Mouse (Mus musculus) neural tube, embryonic 15.5 days (tissue): ENCODE results near the gene Rnf126. TPM values are rescaled to one million over a fixed set of nuclear protein-coding genes. Genes with fewer than 3 reads are reported as not detected.

Experiments used
- ATAC-seq: fragments of 200-750 bp; cut with Nextera tagmentation; 2 replicates; pipeline ENCODE4 v1.8.0; 2017; ENCODE audit warnings: mild to moderate bottlenecking, moderate TSS enrichment, moderate library complexity; ENCODE audit not compliant: low FRiP score
- H3K27ac ChIP-seq: fragments of 300-500 bp; sonication (generic); replicated peaks from 2 replicates; pipeline ENCODE4 v1.5.1; 2015; ENCODE audit warnings: mild to moderate bottlenecking, inconsistent platforms
- H3K27me3 ChIP-seq: fragments of 300-500 bp; sonication (generic); replicated peaks from 2 replicates; pipeline ENCODE4 v1.6.1; 2015; ENCODE audit warnings: inconsistent platforms
- H3K36me3 ChIP-seq: fragments of 300-500 bp; sonication (generic); 2 replicates; pipeline ENCODE4 v1.6.1; 2015; ENCODE audit warnings: inconsistent platforms
- H3K4me1 ChIP-seq: fragments of 300-500 bp; sonication (generic); 2 replicates; pipeline ENCODE4 v1.6.1; 2015; ENCODE audit warnings: inconsistent platforms
- H3K4me2 ChIP-seq: fragments of 300-500 bp; sonication (generic); 2 replicates; pipeline ENCODE4 v1.6.1; 2015; ENCODE audit warnings: inconsistent platforms, mild to moderate bottlenecking, moderate library complexity
- H3K4me3 ChIP-seq: fragments of 300-500 bp; sonication (generic); replicated peaks from 2 replicates; pipeline ENCODE4 v1.5.1; 2015; ENCODE audit warnings: mild to moderate bottlenecking, inconsistent platforms
- H3K9ac ChIP-seq: fragments of 300-500 bp; sonication (generic); replicated peaks from 2 replicates; pipeline ENCODE4 v1.6.1; 2015; ENCODE audit warnings: mild to moderate bottlenecking, inconsistent platforms
- H3K9me3 ChIP-seq: fragments of 300-500 bp; sonication (generic); replicated peaks from 2 replicates; pipeline ENCODE4 v1.6.1; 2016; ENCODE audit warnings: inconsistent platforms
- WGBS: fragments of 180-500 bp; shearing (Covaris S2); methylation state at CpG from one replicate; pipeline ENCODE4 v1.1.7; 2015; ENCODE audit warnings: mixed read lengths; 5-methylcytosine and 5-hydroxymethylcytosine counted together
- polyA plus RNA-seq: library from polyadenylated mRNA; unstranded; fragments of >200 nt; fragmentation: Nextera tagmentation; extraction: Ambion mirVana; gene quantifications from 2 replicates; pipeline ENCODE4 v1.2.1, GENCODE M21; 2015

The Rnf126 gene
- polyA plus RNA-seq, 1 experiment from 2014 or later = 110 TPM

DNA sequence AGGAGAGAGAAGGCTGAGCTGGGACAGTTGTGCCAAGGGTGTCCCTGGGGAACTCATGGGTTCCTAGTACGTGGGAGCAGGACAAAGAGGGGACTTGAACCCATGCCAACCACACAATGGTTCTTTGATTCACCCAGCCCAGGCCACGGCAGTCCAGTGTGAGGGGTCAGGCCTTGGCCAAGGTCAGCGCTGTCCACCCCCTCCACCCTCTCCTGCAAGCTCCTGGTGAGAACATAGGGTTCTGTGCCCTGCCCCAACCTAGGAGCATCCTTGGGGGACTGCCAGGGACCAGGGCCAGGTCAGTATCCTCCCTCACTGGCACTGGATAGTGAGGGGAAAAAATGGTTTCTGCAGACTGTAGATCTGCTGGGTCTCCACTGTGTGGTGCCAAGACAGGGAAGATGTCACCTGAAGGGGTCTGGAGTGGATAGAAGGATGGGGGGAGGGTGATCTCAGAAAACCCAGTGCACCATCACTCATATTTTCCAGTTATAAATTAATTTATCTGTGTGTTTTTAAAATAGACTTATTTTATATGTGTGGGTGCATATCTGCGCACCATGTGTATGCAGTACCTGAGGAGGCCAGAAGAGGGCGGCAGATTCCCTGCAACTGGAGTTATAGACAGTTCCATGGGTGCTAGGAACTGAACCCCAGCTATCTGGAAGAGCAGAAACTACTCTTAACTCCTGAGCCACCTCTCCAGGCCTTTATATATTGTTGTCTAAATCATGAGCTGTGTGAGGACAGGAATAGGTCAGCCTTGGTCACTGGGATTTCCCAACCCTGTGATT is 7.9 kb upstream of the Rnf126 start:
- Histone ChIP-seq H3K4me1 (peaks cover 18% of the 10 kb centered on the region), H3K27me3 (peaks cover 36% of the 10 kb centered on the region), H3K4me2 (no peak overlapping the region), H3K4me3 (no peak overlapping the region), H3K27ac (no peak overlapping the region), H3K9ac (no peak overlapping the region), H3K9me3 (no peaks in the 10 kb centered on the region), H3K36me3 (no peaks in the 10 kb centered on the region)
- no peak for ATAC-seq
- WGBS = 68% methylated on average over 5 of the region's 5 CpGs

DNA sequence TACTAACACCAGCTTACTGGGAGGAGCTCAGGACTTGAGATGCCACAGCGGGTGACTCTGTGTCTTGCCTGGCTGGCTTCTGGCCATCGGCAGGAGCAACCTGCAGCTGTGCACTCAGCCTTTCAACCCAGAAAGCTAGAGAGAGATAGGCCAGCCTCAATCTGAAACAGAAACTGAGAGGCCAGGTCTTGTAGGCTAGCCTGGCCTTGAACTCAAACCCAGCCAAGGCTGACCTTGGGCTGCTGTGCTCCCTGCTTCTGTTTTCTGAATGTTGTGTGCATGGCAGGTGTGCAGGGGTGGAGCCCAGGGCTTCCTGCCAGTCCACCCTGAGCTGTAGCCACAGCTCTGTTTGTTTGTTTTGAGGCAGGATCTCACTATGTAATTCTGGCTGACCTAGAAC is 6.5 kb upstream of the Rnf126 start:
- peaks cover 20% of the 10 kb centered on the region for H3K4me1 ChIP-seq
- 92% methylated on average over 2 of the region's 2 CpGs for WGBS
- H3K9me3 ChIP-seq = no peaks in the 10 kb centered on the region
- H3K4me3 ChIP-seq = no peak overlapping the region
- H3K4me2 ChIP-seq = no peak overlapping the region
- H3K9ac ChIP-seq = no peak overlapping the region
- ATAC-seq = no peak
- no peak overlapping the region for H3K27ac ChIP-seq
- H3K27me3 ChIP-seq = peaks cover 23% of the 10 kb centered on the region
- no peaks in the 10 kb centered on the region for H3K36me3 ChIP-seq

DNA sequence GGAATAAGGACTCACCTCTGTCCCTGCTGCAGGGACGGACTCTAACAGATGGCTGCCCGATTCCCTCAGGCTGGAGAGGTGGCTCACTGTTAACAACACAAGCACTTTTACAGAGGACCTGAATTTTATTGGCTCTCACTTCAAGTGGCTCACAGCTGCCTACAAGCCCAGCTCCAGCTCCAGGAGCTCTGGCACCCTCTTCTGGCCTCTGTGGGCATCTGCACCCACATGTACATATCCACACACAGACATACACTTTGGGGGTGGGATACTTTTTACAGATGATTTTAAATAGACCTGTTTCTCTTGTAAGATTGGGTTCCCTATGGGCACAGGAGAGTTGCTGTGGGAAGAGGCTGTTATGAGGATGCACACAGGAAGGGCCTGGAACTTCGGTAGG is 5.6 kb upstream of the Rnf126 start:
- no peak overlapping the region for H3K4me2 ChIP-seq
- H3K4me1 ChIP-seq = peaks cover 19% of the 10 kb centered on the region
- H3K27ac ChIP-seq = no peak overlapping the region
- 93% methylated on average over 3 of the region's 3 CpGs for WGBS
- ATAC-seq = no peak
- H3K9ac ChIP-seq = no peak overlapping the region
- H3K4me3 ChIP-seq = no peak overlapping the region
- no peaks in the 10 kb centered on the region for H3K36me3 ChIP-seq
- peaks cover 15% of the 10 kb centered on the region for H3K27me3 ChIP-seq
- H3K9me3 ChIP-seq = no peaks in the 10 kb centered on the region

DNA sequence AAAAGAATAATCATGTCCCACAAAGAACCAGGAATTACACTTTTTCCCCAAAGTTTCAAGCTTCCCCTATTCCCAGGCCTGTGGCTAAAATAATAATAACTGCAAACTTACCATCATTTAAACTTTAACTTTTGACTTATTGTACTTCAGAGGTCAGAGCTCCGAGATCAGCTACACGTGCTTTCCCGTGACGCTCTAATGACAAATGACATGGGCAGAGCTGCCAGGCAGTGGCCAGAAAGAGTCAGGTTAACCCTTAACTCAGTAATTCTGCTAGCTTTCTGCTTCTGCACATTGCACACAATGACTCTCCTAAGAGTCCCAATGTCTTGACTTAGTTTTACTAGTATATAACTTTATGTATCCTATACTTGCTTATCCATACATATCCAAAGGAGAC is 2.6 kb upstream of the Rnf126 start:
- Histone ChIP-seq H3K9me3 (no peaks in the 10 kb centered on the region), H3K27ac (no peak overlapping the region), H3K36me3 (no peaks in the 10 kb centered on the region), H3K4me2 (no peak overlapping the region), H3K4me3 (no peak overlapping the region), H3K4me1 (peaks cover 32% of the 10 kb centered on the region), H3K9ac (no peak overlapping the region), H3K27me3 (0 out of 2 replicates have a peak, but pooled peaks cover 4% of the 10 kb centered on the region)
- ATAC-seq = no peak
- WGBS = 48% methylated on average over 4 of the region's 4 CpGs

DNA sequence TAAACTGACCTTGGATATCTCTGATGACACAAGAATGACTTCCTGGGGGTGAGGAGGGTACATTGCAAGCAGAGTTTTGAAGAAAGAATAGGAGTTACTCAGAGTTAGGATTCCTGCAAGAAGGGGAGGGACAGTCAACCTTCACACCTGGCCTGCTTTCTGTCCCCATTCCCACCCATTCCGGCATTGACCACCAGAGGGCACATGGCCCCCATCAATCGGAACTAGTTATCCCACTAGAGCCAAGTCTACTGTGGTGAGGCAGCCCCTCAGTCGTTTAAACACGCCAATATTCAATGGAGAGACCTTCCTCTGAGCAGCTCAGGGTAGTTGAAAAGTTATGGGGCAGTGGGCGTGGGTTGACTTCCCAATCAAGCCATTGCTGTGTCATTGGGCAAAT is 1.6 kb upstream of the Rnf126 start:
- Histone ChIP-seq H3K27ac (no peak overlapping the region), H3K36me3 (no peaks in the 10 kb centered on the region), H3K4me1 (peaks cover 41% of the 10 kb centered on the region), H3K27me3 (0 out of 2 replicates have a peak, but pooled peaks cover 4% of the 10 kb centered on the region), H3K4me3 (0 out of 2 replicates have a peak overlapping the region, but pooled peaks have one; percentile 81), H3K9me3 (no peaks in the 10 kb centered on the region), H3K4me2 (peak overlapping the region; percentile 92), H3K9ac (peak overlapping the region; percentile 21; the same call in 1 of the 2 replicates)
- ATAC-seq = no peak
- WGBS = under 1% methylated on average over 5 of the region's 5 CpGs

DNA sequence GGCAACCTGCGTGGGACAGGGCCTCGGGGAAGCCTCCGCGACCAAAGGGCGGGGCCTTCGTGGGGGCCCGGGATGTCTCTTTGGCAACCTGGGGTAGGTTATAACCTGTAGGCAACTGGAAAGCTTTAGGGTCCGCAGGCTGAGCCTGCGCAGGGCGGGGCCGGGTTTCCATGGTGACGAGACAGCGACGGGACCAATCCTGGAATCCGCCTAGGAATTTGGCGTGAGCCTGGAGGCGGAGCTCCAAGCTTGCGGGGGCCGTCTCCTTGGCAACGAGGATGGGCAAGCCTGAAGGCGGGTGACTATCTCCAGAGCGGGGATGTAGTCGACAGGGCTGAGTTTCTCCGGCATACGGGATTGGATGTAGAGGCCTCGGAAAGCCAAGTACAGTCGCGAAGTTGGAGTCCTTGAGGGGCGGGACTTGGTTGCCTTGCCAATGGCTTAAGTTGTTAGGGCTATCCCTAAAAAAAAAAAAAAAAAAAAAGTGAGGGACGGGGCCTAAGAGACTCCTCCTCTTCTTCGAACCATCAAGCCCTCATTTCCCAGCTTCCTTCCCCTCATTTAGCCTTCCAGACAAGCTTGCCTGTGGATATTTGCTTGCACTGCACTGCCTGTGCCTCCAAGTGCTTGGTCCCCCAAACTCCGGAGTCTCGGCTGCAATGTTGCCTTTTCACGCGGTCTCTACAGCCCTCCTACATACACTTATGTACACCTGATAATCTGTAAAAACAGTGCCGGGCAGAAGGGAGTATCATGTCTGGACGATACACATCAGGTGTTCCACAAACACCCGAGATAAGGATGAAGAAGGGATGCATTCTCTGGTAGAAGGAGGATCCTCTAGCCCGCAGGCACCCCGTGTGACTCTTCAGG is 856 bp upstream of the Rnf126 start:
- Histone ChIP-seq H3K4me2 (peak overlapping the region; percentile 92), H3K4me3 (peak overlapping the region; percentile 81), H3K27ac (peak overlapping the region; percentile 93), H3K27me3 (0 out of 2 replicates have a peak, but pooled peaks cover 4% of the 10 kb centered on the region), H3K36me3 (no peaks in the 10 kb centered on the region), H3K9me3 (no peaks in the 10 kb centered on the region), H3K4me1 (peaks cover 46% of the 10 kb centered on the region), H3K9ac (peak overlapping the region; percentile 97)
- 12% methylated on average over 40 of the region's 40 CpGs for WGBS
- peak; percentile 87 for ATAC-seq

DNA sequence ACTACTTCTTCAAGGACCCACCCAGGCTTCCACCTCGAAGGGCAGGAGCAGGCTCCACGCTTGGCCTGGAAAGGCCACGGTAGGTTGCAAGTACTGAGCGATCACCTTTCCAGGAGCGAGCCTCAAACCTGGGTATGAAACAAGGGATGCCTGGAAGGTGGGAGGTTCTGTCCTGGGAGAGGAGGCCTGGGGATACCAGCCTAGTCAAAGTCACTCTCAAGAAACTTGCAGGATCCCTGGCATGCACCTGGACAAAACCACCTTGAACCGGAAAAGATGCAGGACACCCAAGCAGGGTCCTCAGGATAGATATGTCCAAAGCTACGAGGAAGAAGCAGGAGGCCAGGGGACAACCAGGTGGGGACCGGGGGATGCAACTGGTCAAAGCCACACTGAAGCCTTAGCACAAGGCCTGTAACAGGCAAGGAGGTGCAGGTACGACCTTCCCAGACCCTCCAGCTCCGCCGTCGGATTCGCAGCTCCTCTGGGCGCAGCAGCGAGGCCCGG is 698 bp downstream of the Rnf126 start:
- H3K9me3 ChIP-seq = no peaks in the 10 kb centered on the region
- peak overlapping the region; percentile 93 for H3K27ac ChIP-seq
- no peak; the same call in 1 of the 2 replicates for ATAC-seq
- H3K4me3 ChIP-seq = peak overlapping the region; percentile 81
- WGBS = 11% methylated on average over 16 of the region's 16 CpGs
- peak overlapping the region; percentile 92 for H3K4me2 ChIP-seq
- H3K9ac ChIP-seq = peak overlapping the region; percentile 97
- 0 out of 2 replicates have a peak, but pooled peaks cover 4% of the 10 kb centered on the region for H3K27me3 ChIP-seq
- H3K4me1 ChIP-seq = peaks cover 46% of the 10 kb centered on the region
- H3K36me3 ChIP-seq = peaks cover 11% of the 10 kb centered on the region

DNA sequence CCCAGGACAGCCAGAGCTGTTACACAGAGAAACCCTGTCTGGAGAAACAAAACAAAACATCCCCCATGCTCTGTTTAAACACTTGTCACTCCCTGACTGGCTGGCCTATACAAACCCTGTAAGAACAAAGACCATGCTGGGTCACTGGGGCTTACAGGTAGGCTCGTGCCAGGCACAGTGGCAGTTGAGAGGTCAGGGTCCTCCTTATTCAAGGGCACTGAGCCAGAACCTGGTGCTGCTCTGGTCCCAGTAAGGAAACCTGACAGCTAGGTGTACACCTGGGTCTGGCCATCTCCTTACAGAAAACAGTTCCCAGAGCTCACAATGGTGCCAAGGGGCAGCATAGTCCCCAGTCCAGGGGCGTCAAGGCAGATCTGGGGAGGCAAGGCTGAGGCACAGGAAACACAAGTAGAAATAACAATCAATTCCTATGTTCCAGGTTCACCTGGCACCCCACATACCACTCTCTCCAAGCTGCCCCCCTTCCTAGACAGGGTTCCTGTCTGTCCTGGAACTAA is 1.5 kb downstream of the Rnf126 start:
- H3K36me3 ChIP-seq = peaks cover 18% of the 10 kb centered on the region
- peak overlapping the region; percentile 92 for H3K4me2 ChIP-seq
- H3K27ac ChIP-seq = no peak overlapping the region
- peak overlapping the region; percentile 81 for H3K4me3 ChIP-seq
- 81% methylated on average over 2 of the region's 2 CpGs for WGBS
- no peaks in the 10 kb centered on the region for H3K9me3 ChIP-seq
- peak overlapping the region; percentile 97 for H3K9ac ChIP-seq
- H3K27me3 ChIP-seq = no peaks in the 10 kb centered on the region
- ATAC-seq = no peak
- peaks cover 46% of the 10 kb centered on the region for H3K4me1 ChIP-seq

DNA sequence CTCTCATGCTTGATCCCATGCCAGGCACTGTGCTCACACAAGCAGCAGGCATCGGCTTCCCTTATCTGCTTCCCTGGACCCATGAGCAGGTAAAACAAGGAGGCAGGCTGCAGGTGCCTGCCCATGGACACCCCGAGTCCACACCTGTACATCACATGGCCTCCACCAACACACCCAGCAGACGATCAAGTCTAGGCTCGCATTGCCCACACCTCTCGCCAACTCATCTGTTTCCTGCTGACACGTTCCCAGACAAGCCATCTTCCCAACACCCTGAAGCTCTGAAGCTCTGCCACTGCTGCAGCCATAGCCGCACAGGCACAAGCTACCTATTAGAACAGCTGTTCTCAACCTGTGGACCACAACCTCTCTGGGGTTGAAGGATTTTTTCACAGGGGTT is 2.5 kb downstream of the Rnf126 start:
- Histone ChIP-seq H3K4me3 (no peak overlapping the region), H3K4me1 (peaks cover 46% of the 10 kb centered on the region), H3K36me3 (peaks cover 27% of the 10 kb centered on the region), H3K9me3 (no peaks in the 10 kb centered on the region), H3K4me2 (no peak overlapping the region; the same call in 1 of the 2 replicates), H3K27me3 (no peaks in the 10 kb centered on the region), H3K27ac (no peak overlapping the region), H3K9ac (no peak overlapping the region)
- 87% methylated on average over 7 of the region's 7 CpGs for WGBS
- ATAC-seq = no peak

DNA sequence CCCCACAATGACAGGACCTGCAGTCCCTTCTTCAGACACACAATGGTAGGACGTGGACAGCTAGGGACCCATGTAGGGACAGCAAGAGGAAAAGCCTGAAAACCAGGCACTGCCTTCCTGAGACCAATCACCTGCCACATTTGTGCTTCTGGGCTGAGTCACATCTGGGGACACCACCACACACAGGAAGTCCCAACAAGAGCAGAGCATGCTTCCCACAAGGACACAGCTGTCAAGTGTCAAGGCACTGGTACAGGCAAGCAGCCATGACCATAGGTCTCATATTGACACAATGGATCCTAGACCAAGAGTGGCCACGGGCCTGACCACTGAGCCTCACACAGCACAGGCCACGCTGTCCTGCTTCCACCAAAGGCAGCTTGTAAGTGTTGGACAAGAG is 3.9 kb downstream of the Rnf126 start:
- ATAC-seq = no peak
- H3K4me3 ChIP-seq = no peak overlapping the region
- 86% methylated on average over 3 of the region's 3 CpGs for WGBS

DNA sequence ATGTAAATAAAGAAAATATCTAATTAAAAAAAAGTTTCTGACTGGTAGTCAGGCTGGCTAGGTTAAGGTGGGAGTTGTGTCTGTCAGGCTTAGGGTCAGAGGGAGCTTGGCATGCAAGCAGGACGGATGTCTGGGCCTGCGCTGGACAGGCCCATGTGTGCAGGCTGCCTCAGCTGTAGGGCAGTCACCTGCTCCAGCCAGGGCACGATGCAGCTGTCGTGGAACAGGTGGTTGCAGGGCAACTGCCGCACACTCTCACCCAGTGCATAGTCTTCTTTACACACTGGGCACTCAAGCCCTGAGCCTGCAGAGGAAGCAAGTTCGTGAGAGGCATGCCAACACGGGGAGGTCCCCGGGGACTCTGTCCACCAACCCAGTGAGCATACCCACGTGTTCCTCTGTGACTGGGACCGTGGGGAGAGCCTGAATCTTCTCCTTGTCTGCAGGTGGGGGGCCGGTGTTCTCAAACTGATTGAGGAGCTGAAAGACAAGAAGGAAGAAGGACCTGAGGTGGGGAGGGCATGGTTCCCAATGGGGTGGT is 6.1 kb downstream of the Rnf126 start:
- no peak for ATAC-seq
- peaks cover 28% of the 10 kb centered on the region for H3K4me1 ChIP-seq
- no peaks in the 10 kb centered on the region for H3K9me3 ChIP-seq
- WGBS = 90% methylated on average over 11 of the region's 11 CpGs
- no peak overlapping the region for H3K27ac ChIP-seq
- H3K36me3 ChIP-seq = peaks cover 59% of the 10 kb centered on the region
- H3K4me3 ChIP-seq = no peak overlapping the region
- H3K27me3 ChIP-seq = no peaks in the 10 kb centered on the region
- H3K4me2 ChIP-seq = no peak overlapping the region
- H3K9ac ChIP-seq = no peak overlapping the region

More for the DNA sequence above, 3.9 kb downstream of the Rnf126 start:
- H3K4me1 ChIP-seq = peaks cover 38% of the 10 kb centered on the region
- H3K9ac ChIP-seq = no peak overlapping the region
- no peak overlapping the region for H3K27ac ChIP-seq
- no peaks in the 10 kb centered on the region for H3K27me3 ChIP-seq
- peaks cover 40% of the 10 kb centered on the region for H3K36me3 ChIP-seq
- H3K9me3 ChIP-seq = no peaks in the 10 kb centered on the region
- H3K4me2 ChIP-seq = no peak overlapping the region
